Mouse (Mus musculus): ENCODE measurements at regions not wholly inside any gene's neighbourhood (a gene's known extent, or its start where the extent isn't known, plus 50 kb on each side); places are given as distances from the start of the nearest gene placed in this dataset.

GRCm38 (mm10) chr3:18960341-18960740, 668.1 kb downstream of the 1700064H15Rik start:
- no peak for TF ChIP-seq POLR2A (IDR thresholded peaks at IDR 0.05; ENCODE audit: control insufficient read depth, extremely low read depth, insufficient read depth, low read length, poor library complexity)
- no peak for TF ChIP-seq CTCF (IDR thresholded peaks at IDR 0.05; ENCODE audit: borderline replicate concordance, control insufficient read depth, extremely low read depth, insufficient read depth, low read length, poor library complexity)

Measured in thymus, adult 2 months (tissue).